Mouse (Mus musculus) neutrophil, adult 83 days (primary cell): Measurements from ENCODE around the gene Fbxl12. TPM values are rescaled to one million over a fixed set of nuclear protein-coding genes. Genes with fewer than 3 reads are reported as not detected.

Source experiments
- total RNA-seq, 2 experiments: library from RNA; stranded (reverse); gene quantifications; one replicate each; pipeline ENCODE4 v1.2.4; 2023

The Fbxl12 gene
- total RNA-seq = 10 to 100 TPM; 18.3 to 21.1 TPM

GRCm38 (mm10) chr9:20644360-20645081 lies at the start of gene Fbxl12:
Fbxl12 (minus strand) TSS chr9:20644767.

GRCm38 (mm10) chr9:20651602-20652259 lies 7.2 kb upstream of the Fbxl12 start, which contains the start of gene Pin1:
Pin1 (plus strand) TSS chr9:20652095.

GRCm38 (mm10) chr9:20642101-20642895 lies 2.3 kb downstream of the Fbxl12 start, which contains the start of gene Ubl5:
Ubl5 (plus strand) TSS chr9:20642878.

GRCm38 (mm10) chr9:20581175-20581634 lies 63.4 kb downstream of the Fbxl12 start, which contains the start of gene Zfp846:
Zfp846 (plus strand) TSS chr9:20581291.

Other genes with a start within 250 kb of the Fbxl12 start
- gene Zfp26, start 184.6 kb downstream of the Fbxl12 start, total RNA-seq = 10 to 100 TPM; 17.7 to 19.7 TPM
- 10 to 100 TPM; 14.0 to 17.5 TPM for gene Zfp426, start 152.0 kb downstream of the Fbxl12 start, total RNA-seq
- 10 to 100 TPM; 15.9 to 16.2 TPM for gene Zfp266, start 123.3 kb downstream of the Fbxl12 start, total RNA-seq
- gene Zfp846, start 63.5 kb downstream of the Fbxl12 start, total RNA-seq = 1 to 10 TPM; 1.7 to 3.2 TPM
- gene Ubl5, start 1.9 kb downstream of the Fbxl12 start, total RNA-seq = 100 to 1,000 TPM; 321 to 327 TPM
- 1 to 10 TPM; 7.9 to 8.7 TPM for gene Pin1, start 7.3 kb upstream of the Fbxl12 start, total RNA-seq
- gene Olfm2, start 101.6 kb upstream of the Fbxl12 start, total RNA-seq = not detected
- under 1 TPM; 0.68 to 0.83 TPM for gene Col5a3, start 170.3 kb upstream of the Fbxl12 start, total RNA-seq
- not detected for gene Rdh8, start 173.7 kb upstream of the Fbxl12 start, total RNA-seq
- 1 to 10 TPM; 5.7 to 6.0 TPM for gene A230050P20Rik, start 223.9 kb upstream of the Fbxl12 start, total RNA-seq
- gene Angptl6, start 235.0 kb upstream of the Fbxl12 start, total RNA-seq = under 1 TPM; 0.22 to 0.51 TPM
- 10 to 100 TPM; 28.5 to 28.9 TPM for gene Ppan, start 243.4 kb upstream of the Fbxl12 start, total RNA-seq